Mouse (Mus musculus): Measurements from ENCODE around the gene Ltb4r2. TPM values are rescaled to one million over a fixed set of nuclear protein-coding genes. Genes with fewer than 3 reads are reported as not detected.

Gene Ltb4r2
- total RNA-seq, 2 experiments from 2014 or later, result 0.13 to 0.20 TPM

DNA sequence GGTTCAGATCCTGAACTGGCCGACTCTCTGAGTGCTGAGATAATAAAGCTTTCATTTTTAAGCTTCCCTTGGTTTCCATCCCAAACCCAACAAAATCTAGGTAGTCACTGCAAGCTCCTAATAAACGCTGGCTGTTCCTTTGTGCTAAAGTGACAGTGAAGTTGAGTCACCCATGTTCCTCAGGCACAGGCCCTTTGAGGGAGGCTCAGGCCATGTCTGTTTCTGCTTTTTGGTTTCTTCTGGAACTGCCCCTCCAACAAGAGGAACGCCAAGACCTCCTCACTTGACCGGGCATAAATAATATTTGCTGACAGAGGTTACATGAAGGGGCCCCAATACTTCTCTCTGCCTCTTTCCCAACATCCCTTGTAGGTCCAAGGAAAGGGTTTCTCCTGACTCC, 25.5 kb upstream of the Ltb4r2 start:
- DNase-seq (ENCODE audit: low spot score in 2 of 2), result no peak

DNA sequence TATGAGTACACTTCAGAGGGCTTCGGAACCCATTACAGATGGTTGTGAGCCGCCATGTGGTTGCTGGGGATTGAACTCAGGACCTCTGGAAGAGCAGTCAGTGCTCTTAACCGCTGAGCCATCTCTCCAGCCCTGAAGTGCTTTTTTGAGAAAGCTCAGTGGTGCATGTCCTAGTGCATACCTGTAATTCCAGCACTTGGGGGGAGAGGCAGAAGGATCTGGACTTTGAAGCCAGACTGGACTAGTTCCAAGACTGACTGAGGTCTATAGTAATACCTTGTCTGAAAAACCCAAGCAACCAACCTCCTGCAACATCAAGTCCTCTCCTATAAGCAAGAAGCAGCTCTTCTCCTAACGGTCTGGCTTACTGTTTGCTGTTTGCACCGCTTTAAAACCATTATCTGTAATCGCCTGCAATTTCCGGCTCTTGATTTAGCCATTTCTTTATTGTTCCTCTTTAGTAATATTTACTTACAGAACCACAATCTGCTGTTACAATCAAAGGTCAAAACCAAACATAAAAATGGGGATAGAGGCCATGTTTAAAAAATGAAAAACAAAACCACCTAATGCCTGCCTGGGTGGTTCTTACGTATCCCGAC, 24.0 kb upstream of the Ltb4r2 start:
- DNase-seq (ENCODE audit: low spot score in 2 of 2), result no peak

DNA sequence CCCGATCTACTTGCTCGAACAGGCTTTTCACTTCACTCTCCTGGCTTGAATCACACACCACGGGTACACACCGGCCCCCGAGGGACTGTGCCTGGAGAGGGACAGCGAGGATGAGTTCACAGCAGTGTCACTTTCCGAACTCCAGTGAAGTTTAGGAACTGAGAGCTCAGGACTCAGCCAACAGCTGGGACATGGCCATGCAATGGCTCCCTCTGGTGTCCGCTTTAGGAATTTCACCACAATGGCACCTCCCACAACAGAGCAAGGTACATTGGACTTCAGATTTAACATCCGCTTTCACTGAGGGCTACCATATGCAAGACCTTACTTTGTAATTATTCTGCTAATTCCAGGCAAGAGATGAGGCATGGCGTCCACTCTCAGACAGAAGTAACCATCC, 17.5 kb upstream of the Ltb4r2 start:
- peak; percentile 83 to 87 for DNase-seq (ENCODE audit: low spot score in 2 of 2)

DNA sequence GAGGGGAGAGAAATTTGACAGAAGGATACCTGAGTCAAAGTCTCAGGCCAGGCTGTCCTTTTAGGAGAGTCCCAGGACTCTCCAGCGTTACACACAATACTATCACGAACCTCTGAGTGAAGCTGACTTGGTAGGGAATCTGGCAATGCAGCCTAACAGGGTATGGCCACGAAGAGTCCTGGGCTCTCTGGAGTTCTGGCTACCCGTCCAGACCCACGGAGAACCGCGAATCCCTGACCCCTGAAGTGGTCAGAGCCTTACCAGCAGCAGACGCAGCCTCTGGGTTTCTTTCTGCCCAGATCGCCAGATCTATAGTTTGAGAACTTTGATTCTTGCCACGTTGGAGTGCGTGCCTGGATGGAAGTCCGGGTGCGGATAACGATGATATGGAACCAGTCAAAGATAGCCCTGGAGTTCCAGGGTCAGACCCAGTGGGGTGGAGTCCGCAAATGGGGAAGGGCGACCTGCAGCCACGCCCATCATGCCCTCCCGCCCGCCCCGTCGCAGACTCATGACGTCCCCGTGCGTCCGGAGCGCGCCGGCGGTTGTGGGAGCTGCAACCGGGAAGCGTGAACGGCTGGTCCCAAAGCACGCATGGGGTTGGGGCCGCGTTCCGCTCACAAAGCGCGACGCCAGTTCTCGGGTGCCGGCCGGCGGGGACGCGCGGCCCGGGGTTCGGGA, 15.9 kb upstream of the Ltb4r2 start, which contains the start of the genes Dhrs1 and Nop9:
TSS of gene Dhrs1 (minus strand) at position 511 of the 681 bp plus-strand sequence.
TSS of gene Nop9 (plus strand) at position 514 of the 681 bp plus-strand sequence.
- peak; percentile 82 to 88 for DNase-seq (ENCODE audit: low spot score in 2 of 2)

DNA sequence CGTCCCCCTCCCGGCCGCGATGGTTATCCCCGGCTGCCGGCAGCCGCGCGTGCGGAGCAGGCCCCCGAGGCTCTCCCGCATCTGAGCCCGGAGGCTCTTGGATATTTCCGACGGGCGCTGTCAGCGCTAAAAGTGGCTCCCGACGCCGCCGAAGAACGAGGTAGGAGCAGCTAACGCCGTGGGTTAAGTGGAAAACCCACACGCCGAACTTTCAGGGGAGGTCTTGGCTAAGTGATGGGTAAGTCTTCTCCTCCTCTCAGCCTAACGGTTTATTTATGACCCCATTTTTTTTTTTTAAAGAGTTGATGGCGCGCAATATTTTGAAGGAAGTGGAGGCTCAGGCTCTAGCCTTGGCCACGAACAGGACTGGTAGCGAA, 15.4 kb upstream of the Ltb4r2 start:
- no peak for DNase-seq (ENCODE audit: low spot score in 2 of 2)

DNA sequence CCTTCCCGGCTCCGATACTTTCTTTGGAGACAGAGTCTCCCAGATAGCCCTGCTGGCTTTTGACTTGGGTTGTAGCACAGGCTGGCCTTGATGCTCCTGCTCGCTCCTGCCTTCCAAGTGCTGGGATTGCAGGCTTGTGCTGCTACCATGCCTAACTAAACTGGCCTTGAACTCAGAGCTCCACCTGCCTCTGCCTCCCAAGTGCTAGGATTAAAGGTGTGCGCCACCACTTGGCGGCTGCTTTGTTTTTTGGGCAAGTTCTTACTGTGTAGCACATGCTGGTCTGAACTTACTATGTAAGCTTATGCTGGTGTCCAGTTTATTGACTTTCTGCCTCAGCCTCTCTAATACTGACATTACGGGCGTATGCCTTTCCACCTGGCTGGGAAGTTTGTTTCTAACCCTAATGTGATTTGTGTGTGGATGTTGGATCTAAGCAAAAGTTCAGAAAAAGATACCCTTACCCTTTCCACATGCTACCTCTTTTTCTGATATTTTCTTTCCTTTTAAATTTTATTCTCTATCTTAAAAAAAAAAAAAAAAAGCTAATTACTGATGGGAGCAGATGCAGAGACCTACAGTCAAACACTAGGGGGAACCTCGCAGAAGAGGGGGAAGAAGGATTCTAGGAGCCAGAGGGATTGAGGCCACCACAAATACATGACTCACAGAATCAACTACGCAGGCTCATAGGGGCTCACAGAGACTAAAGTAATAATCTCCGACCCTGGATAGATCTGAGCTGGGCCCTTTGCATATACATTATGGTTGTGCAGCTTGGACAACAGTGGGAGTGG, 14.0 kb upstream of the Ltb4r2 start:
- DNase-seq (ENCODE audit: low spot score in 2 of 2), result no peak

DNA sequence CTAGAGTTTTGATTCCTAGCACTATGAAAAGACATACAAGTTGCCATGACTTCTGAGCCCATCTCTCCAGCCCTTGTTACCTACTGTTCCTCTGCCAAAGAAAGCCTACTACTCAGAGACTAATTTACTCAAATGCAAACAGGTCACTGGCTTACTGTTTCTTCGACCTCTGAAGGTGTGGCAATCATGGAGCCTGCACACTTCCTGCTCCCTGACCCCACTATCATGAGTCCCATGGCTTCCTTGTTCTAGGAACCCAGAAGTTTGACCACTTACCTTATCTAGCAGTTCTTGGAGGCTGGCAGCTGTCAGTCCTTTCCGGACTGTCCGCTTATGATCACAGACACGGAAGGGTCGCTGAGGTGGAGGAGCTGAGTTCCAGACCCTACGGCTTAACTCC, 3.7 kb upstream of the Ltb4r2 start:
- no peak for DNase-seq (ENCODE audit: low spot score in 2 of 2)

DNA sequence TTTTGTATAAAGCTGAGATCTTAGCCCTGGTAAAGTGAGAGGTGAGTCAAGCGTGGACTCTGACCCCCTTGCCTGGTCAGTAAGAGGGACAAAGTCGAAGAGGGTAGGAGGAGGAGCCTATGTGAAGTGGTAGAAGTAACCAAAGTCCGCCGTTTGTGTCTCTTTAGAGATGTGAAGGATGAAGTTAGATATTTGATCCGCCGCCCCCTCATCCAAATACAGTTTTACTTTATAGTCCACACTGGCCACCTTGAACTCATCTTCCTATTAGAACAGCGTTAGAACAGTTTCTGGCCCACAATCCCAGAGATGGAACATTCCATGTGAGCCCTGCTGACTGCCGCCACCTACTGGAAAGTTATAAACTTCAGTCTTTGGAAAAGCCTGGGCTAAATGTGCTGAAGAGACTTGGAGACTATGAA, 2.9 kb upstream of the Ltb4r2 start, which contains the start of gene Cideb:
TSS of gene Cideb (minus strand) at position 96 of the 422 bp plus-strand sequence.
- no peak for DNase-seq (ENCODE audit: low spot score in 2 of 2)

DNA sequence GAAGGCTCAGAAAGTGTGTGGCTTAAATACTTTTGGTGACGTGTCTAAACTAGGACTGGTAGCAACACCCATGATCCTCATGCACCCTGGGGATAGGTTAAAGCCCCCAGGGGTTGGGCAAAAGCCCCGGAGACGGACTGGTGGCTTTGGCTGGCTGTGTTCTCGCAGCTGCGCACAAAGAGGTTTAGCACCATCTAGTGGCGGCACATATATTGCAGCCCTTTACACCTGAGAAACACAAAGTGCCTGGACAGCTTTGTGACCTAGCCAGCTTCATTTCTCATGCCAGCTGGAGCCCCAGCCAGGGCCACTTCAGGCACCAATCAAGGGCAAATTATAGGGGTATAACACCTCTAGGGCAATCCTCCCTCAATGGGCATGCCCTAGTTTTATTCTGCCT, 1.1 kb upstream of the Ltb4r2 start:
- DNase-seq (ENCODE audit: low spot score in 2 of 2), result peak; percentile 49 to 76

DNA sequence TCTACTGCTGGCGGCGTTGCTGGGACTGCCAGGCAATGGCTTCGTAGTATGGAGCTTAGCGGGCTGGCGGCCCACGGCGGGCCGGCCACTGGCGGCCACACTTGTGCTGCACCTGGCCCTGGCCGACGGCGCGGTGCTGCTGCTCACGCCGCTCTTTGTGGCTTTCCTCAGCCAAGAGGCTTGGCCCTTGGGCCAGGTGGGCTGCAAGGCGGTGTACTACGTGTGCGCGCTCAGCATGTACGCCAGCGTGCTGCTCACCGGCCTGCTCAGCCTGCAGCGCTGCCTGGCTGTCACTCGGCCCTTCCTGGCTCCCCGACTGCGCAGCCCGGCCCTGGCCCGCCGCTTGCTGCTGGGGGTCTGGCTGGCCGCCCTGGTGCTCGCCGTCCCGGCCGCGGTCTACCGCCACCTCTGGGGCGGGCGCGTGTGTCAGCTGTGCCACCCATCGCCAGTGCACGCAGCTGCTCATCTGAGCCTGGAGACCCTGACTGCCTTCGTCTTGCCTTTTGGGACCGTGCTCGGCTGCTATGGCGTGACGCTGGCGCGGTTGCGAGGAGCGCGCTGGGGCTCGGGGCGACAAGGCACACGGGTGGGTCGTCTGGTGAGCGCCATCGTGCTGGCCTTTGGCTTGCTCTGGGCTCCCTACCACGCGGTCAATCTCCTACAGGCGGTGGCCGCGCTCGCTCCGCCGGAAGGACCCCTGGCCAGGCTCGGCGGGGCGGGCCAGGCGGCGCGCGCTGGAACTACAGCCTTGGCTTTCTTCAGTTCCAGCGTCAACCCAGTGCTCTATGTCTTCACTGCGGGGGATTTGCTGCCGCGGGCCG, 983 bp downstream of the Ltb4r2 start:
- DNase-seq (ENCODE audit: low spot score in 2 of 2), result peak; percentile 50 to 64

DNA sequence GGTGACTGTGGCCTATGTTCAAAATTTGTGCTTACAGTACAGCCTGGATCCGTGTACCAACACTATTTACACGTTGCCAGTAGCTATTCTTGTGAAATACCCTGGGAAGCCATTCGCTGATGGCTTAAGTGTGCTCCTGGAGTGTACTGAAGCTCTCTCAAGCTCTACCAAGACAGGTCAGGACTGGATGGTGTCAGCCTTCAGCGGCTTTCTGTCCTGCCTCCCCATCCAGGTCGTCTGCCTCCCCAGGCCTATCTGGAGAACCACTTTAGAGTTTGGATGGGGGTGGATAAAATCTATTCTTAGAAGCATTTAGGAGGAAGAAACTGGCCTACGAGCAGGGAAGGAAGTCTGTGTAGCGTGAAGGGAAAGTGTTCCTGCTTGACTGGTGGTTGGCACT, 1.9 kb downstream of the Ltb4r2 start:
- DNase-seq (ENCODE audit: low spot score in 2 of 2), result no peak

DNA sequence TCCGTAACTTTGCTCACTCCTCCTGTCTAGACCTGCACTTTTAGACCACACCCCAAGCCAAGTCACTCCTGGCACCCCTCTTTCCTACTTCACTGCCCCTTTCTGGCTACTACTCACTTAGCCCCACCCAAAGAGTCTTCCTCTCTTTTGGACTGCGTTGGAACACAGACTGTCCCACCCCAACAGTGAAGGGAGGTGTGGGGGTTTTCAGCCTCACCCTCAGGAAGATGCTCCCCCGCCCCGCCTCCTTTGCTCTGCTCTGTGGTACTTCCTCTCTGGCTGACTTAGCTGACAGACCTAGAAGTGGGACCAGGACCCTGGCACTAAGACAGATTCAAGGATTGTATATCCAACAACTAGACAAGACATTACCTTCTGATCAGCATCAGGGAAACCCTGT, 4.5 kb downstream of the Ltb4r2 start, which contains the start of gene Ltb4r1:
TSS of gene Ltb4r1 (plus strand) at position 267 of the 400 bp plus-strand sequence.
- DNase-seq (ENCODE audit: low spot score in 2 of 2), result no peak

DNA sequence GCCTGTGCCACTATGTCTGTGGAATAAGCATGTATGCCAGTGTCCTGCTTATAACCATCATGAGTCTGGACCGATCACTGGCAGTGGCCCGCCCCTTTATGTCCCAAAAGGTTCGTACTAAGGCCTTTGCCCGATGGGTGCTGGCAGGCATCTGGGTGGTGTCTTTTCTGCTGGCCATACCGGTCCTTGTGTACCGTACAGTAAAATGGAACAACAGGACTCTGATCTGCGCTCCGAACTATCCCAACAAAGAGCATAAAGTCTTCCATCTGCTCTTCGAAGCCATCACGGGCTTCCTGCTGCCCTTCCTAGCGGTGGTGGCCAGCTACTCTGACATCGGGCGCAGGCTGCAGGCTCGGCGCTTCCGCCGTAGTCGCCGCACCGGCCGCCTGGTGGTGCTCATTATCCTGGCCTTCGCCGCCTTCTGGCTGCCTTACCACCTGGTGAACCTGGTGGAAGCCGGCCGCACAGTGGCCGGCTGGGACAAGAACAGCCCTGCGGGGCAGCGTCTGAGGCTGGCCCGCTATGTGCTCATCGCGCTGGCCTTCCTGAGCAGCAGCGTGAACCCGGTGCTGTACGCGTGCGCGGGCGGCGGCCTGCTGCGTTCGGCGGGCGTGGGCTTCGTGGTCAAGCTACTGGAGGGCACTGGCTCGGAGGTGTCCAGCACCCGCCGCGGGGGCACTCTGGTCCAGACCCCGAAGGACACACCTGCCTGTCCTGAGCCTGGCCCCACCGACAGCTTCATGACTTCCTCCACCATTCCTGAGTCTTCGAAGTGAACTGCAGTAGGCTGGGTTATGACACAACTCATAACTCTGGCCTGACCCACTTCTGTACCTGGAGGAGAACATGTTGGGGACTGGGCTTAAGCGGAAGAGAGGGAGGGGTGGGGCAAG, 6.5 kb downstream of the Ltb4r2 start:
- peak in 1 of 2 experiments; percentile 53 for DNase-seq (ENCODE audit: low spot score in 2 of 2)

DNA sequence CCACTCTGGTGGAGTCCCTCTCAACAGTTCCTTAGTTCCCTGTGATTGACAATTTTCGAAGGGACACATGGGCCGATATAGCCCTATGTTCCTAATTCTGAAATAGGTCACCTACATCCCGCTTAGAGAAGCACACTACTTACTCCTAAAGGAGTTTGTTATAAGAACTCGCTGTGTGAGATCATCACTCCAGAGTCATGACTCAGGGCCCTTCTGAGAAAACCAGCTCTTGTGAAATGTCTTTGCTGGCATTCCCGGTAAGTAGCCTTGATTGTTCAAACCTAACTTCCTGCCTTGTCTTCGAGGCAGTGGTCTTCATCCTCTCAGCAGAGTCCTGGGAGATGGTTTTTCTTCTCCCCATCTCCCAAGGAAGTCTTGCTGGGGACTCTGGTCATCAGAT, 7.3 kb downstream of the Ltb4r2 start:
- DNase-seq (ENCODE audit: low spot score in 2 of 2), result no peak

DNA sequence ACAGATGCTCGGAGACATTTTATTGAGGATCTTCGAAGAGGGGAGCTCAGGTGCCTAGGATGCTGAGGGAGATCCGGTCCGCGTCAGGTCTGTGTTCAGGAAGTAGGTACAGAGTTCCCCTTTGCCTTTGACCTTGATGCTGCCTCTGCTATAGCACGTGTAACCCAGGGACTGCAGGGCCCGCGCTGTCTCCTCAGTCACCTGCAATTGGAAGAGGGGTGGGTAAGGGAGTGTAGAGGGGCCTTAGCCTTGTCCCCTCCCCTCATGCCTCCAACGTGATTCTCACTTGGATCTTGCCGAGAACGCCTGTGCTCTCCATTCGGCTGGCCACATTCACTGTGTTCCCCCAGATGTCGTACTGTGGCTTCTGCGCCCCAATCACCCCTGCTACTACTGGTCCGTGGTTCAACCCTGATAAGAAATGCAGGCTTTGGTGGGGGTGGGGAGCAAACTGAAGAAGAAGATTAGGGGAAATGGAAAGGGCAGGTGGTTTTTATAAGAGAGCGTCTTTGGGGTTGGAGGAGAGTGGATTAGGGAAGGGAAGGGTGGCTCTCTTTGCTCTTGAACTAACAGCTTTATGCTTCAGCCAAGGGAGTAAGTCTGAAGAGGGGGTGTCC, 8.0 kb downstream of the Ltb4r2 start:
- no peak for DNase-seq (ENCODE audit: low spot score in 2 of 2)

DNA sequence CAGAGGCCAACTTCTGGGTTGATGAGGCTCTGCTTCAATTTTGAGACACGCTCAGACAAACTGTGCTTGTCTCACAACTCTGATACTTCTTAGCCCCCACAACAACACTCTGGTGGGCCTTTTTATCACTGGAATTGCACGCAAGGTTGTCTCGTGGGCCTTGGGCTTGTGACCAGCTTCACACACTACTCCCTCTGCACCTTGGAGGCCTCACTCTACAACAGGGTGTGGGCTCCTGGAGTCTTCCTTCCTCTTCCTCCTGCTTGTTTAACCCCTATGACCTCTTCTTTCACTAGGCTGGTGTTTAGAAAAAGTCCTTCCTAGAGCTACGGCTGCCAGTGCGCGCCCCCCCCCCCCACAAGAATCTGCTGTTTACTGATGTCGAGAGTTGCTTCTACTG, 15.5 kb downstream of the Ltb4r2 start:
- no peak for DNase-seq (ENCODE audit: low spot score in 2 of 2)

DNA sequence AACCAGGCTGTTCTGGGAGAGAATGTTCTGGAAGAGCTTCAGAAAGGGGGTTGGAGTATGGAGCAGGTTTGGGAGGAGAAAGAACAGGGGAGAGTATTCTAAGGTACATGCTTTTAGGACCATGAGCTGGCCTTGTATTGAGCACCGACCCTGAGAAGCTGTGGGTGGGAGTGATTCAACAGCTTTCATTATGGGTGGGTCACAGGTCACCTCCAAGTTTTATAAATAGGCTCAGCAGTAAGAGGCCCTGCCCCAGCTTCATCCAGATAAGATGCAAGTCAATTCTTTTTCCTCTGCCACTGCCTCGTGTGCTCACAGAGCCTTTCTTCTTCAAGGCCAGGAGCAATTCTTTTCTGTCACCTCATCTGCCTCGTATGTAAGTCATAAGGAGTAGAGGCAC, 15.9 kb downstream of the Ltb4r2 start:
- DNase-seq (ENCODE audit: low spot score in 2 of 2), result no peak

DNA sequence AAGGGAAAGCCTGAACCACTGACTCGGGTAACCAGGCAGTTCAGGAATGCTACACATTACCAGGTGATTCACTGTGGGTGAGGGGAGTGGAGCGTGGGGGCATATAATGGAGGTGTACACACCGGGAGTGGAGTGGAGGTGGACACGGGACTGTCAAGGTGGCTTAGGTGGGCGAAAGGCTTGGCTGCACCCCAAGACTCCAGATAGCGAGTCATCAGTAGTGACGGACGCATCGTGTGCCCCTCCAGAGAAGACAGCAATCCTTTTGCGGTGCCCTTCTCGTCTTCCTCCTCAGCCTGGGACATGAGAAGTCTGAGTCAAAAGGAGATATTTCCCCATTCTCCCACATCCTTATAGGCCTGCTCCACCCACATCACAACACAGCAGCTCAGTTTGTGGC, 16.6 kb downstream of the Ltb4r2 start:
- peak in 1 of 2 experiments; percentile 13 for DNase-seq (ENCODE audit: low spot score in 2 of 2)

DNA sequence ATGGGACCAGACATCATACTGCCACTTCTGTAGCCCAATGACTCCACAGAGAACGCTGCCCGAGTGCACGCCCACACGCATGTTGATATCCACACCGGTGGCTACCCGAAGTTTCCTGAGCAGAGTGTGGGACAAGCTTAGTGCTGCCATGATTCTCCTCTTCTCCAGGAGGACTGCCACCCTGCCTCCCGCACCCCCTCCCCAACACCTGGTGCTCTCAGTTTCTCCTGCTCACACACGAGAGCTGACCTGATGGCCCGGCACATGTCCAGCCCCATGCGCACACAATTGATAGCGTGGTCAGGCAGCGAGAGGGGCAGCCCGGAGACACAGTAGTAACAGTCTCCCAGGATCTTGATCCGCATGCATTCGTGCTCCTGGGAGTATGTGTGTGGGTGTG, 17.5 kb downstream of the Ltb4r2 start:
- DNase-seq (ENCODE audit: low spot score in 2 of 2), result peak in 1 of 2 experiments; percentile 12

DNA sequence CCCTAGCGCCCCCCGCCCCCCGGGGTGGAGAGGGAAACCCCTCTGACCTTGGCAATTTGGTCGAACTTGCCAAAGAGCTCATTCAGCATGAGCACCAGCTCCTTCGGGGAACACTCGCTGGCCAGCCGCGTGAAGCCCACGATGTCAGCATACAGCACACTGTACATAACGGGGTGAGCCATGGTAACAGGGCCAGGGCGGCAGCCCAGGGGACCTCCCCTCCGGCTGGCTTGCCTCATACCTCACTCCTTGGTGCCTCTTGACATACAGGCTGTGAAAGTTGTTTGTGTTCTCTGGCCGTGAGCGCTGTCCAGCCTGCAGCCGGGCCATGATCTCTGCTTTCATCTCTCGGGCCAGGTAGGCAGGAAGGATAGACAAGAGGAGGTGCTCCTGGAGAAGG, 18.4 kb downstream of the Ltb4r2 start:
- DNase-seq (ENCODE audit: low spot score in 2 of 2), result peak; percentile 7 to 15

Measured in gastrocnemius, postnatal 4 days (tissue).